Mouse (Mus musculus): ENCODE measurements around the gene Pa2g4. TPM values are rescaled to one million over a fixed set of nuclear protein-coding genes. Genes with fewer than 3 reads are reported as not detected.

Pa2g4 gene
- polyA plus RNA-seq, 1 experiment from 2014 or later, result 267 TPM

DNA sequence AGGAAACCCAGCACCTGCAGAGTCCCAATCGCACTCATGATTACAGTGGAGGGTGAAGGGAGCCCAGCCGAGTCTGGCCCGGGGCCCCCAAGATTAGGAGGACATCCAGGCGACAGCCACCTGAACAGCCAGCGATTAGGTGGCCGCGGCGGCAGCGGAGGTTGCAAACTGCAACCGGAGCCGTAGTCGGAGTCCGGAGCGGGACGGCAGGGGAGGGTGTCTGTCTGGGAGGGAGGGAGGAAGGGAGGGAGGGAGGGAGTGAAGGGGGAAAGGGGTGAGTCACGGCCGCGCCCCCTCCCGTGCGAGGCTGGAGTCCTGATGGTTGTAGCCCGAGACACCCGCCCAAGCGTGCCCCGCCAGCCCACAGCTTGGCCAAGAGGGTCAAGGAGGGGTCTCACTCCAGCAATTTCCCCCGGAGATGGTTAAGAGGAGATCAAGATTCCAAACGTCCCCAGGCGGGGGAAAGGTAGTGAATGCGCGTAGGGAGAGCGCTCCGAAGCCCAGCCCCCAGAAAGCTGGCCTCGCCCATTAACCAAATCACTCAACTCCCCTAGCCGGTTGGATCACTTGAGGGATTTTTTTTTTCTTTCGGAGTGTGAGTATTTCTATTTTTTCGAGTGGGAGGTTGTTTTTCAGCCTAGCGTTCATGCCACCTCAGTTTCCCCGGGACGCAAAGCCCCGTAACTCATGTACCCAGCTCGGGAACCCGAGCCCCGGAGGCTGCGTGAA, 23.8 kb upstream of the Pa2g4 start, which contains the start of gene Erbb3:
TSS of gene Erbb3 (minus strand) at position 189 of the 729 bp plus-strand sequence.
- DNase-seq (ENCODE audit: low spot score), result peak; percentile 68
- peaks cover 32% of the 10 kb centered on the region for H3K4me1 ChIP-seq
- H3K27me3 ChIP-seq (ENCODE audit: low read depth, poor library complexity, severe bottlenecking), result peaks cover 63% of the 10 kb centered on the region
- H3K9me3 ChIP-seq (replicated peaks), result no peaks in the 10 kb centered on the region
- no peaks in the 10 kb centered on the region for H3K36me3 ChIP-seq
- peak within 1 kb of the TSS; percentile 70 for H3K4me3 ChIP-seq
- peak within 1 kb of the TSS; percentile 65 for H3K27ac ChIP-seq
- under 1% methylated on average over 43 of the region's 43 CpGs for whole genome bisulfite sequencing

DNA sequence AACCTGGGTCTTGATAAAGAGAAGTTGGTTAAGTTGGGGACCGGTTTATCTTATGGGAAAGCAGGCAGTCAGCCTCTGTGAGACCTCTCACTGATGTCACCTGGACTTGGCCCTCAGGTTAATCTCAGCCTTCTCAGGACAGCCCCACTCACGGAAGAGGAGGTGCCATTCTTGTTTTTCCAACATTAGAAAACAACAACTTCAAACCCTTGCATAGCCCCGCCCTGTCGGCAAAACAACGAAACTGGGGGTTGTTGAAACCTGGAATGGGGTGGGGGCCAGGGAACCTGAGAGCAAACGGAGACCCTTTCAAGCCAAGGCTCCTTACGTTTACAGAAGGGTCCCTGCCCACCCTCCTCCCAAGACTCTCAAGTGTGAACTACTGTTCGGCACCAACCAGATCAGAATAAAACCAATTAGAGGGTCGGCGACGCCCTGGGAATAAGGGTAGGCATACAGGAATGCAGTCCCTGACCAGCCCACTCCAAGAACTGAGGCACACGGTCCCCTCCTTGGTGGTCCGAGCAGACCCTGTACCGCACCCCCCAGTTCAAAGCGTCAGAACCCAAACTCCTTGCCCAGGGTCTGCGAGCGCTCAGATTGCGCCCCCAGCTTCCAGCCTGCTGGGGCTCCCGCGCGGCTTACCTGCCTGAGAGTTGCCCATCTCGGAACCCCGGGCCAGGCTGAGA, 23.1 kb upstream of the Pa2g4 start:
- WGBS, result 1% methylated on average over 23 of the region's 23 CpGs
- H3K9me3 ChIP-seq (replicated peaks), result no peaks in the 10 kb centered on the region
- peaks cover 33% of the 10 kb centered on the region for H3K4me1 ChIP-seq
- DNase-seq (ENCODE audit: low spot score), result no peak
- H3K27ac ChIP-seq, result peak overlapping the region; percentile 3
- H3K27me3 ChIP-seq (ENCODE audit: low read depth, poor library complexity, severe bottlenecking), result peaks cover 70% of the 10 kb centered on the region
- no peaks in the 10 kb centered on the region for H3K36me3 ChIP-seq
- peak overlapping the region; percentile 70 for H3K4me3 ChIP-seq

DNA sequence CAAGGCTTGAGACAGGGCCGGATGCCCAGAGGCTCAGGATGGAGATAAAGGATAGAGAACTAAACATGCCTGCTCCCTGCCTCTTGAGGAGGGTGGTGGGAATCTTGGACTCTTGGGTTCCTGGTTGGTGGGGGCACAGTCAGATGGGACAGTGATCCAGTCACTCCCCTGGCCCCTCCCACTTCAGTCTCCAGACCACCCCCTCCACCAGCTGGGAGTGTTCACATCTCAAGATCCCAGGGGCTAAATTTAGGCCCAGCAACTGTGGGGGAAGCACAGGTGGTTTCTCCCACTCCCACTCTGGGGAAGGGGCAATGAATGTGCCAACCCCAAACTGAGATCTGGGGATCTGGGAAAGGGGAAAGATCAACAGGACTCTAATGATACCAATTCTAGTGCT, 22.3 kb upstream of the Pa2g4 start:
- Histone ChIP-seq H3K4me3 (no peak overlapping the region; the same call in 1 of the 2 replicates), H3K27ac (no peak overlapping the region), H3K9me3 (replicated peaks) (no peaks in the 10 kb centered on the region), H3K4me1 (peaks cover 37% of the 10 kb centered on the region), H3K36me3 (no peaks in the 10 kb centered on the region), H3K27me3 (ENCODE audit: low read depth, poor library complexity, severe bottlenecking) (peaks cover 77% of the 10 kb centered on the region)
- DNase-seq (ENCODE audit: low spot score), result no peak
- WGBS, result 36% methylated on average over 1 of the region's 1 CpGs

DNA sequence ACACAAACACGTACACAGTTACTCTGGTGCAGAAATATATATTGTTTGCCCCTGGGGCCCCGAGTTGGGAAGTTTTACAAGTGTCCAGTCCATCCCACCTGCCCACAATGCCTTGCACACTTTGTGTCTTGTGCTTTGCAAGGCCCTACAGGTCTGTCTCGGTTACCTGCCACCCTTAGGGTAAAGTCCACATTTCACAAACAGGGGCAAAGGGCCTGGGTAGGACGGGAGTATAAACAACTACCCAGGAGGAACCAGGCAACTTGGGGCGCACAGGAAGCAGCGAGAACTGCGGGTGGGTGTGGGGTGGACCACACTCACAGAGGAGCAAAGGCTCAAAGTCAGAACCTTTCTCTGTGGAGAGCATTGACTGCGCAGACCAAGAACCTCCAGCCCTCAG, 21.9 kb upstream of the Pa2g4 start:
- DNase-seq (ENCODE audit: low spot score), result no peak
- Histone ChIP-seq H3K27me3 (ENCODE audit: low read depth, poor library complexity, severe bottlenecking) (peaks cover 82% of the 10 kb centered on the region), H3K36me3 (no peaks in the 10 kb centered on the region), H3K4me3 (no peak overlapping the region; the same call in 1 of the 2 replicates), H3K4me1 (peaks cover 37% of the 10 kb centered on the region), H3K9me3 (replicated peaks) (no peaks in the 10 kb centered on the region), H3K27ac (no peak overlapping the region)
- WGBS, result 58% methylated on average over 8 of the region's 8 CpGs

DNA sequence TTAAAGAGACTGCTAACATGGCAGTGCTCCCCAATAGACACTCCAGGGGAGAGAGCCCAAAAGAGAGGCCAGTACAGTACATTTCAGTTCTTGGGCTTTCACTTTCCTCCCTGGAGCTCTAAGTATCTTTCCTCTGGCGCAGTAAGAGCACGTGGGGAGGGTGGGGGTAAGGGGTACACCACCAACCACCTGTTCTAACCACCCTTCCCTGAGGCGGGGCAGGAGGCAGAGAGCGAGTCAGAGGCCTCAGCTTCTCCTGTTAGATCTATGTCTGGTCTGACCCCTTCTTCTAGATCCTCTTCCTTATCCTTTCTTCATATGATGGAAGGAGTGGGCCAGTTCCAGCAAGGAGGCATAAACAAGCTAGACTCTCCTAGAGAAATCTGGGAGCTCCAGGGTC, 21.3 kb upstream of the Pa2g4 start:
- WGBS, result 47% methylated on average over 4 of the region's 4 CpGs
- no peak for DNase-seq (ENCODE audit: low spot score)
- Histone ChIP-seq H3K9me3 (replicated peaks) (no peaks in the 10 kb centered on the region), H3K27ac (no peak overlapping the region), H3K27me3 (ENCODE audit: low read depth, poor library complexity, severe bottlenecking) (peaks cover 84% of the 10 kb centered on the region), H3K4me3 (0 out of 2 replicates have a peak overlapping the region, but pooled peaks have one; percentile 3), H3K4me1 (peaks cover 37% of the 10 kb centered on the region), H3K36me3 (no peaks in the 10 kb centered on the region)

DNA sequence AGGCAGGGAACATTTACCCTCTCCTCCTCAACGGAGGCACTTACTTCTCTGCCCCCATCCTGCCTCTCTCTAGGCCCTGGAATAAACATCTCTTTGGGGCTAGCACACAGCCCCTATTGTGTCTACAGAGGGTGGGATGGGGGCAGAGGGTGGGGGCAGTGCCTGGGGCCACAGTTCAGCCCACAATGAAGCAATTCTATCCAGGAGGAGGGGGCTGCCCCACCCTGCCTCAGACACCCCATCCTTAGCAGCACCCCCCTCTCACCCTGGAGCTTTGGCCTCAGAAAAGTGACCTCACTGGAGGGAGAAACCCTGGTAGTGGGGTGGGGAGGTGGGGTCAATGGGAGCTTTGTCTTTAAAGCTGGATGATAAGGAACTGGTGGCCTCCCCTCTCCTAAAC, 20.8 kb upstream of the Pa2g4 start:
- peaks cover 87% of the 10 kb centered on the region for H3K27me3 ChIP-seq (ENCODE audit: low read depth, poor library complexity, severe bottlenecking)
- 0 out of 2 replicates have a peak overlapping the region, but pooled peaks have one; percentile 11 for H3K27ac ChIP-seq
- 0 out of 2 replicates have a peak overlapping the region, but pooled peaks have one; percentile 3 for H3K4me3 ChIP-seq
- no peaks in the 10 kb centered on the region for H3K36me3 ChIP-seq
- H3K4me1 ChIP-seq, result peaks cover 37% of the 10 kb centered on the region
- H3K9me3 ChIP-seq (replicated peaks), result no peaks in the 10 kb centered on the region
- no peak for DNase-seq (ENCODE audit: low spot score)
- WGBS, result 17% methylated on average over 1 of the region's 1 CpGs

DNA sequence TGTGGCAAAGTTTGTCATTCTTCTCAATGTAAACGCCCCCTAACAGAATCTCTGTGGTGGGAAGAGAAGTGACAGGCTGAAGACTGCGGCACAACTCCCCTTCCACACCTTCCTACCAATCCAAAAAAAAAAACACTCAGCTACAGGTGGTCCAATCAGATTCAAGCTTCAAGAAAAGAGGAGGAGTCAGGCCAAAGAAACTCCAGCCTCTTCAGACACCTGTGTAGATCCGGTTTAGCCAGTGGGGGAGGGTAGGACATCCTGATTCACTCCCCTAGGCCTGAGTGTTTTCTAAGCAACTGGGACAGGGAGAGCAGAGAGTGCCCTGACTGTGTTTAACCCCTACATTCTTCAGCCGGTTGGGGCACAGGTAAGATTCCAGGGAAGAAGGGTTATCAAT, 18.6 kb upstream of the Pa2g4 start:
- H3K27me3 ChIP-seq (ENCODE audit: low read depth, poor library complexity, severe bottlenecking), result peaks cover 73% of the 10 kb centered on the region
- WGBS, result 10% methylated on average over 4 of the region's 4 CpGs
- no peaks in the 10 kb centered on the region for H3K9me3 ChIP-seq (replicated peaks)
- H3K36me3 ChIP-seq, result no peaks in the 10 kb centered on the region
- peaks cover 26% of the 10 kb centered on the region for H3K4me1 ChIP-seq
- no peak overlapping the region for H3K27ac ChIP-seq
- H3K4me3 ChIP-seq, result no peak overlapping the region
- DNase-seq (ENCODE audit: low spot score), result no peak

DNA sequence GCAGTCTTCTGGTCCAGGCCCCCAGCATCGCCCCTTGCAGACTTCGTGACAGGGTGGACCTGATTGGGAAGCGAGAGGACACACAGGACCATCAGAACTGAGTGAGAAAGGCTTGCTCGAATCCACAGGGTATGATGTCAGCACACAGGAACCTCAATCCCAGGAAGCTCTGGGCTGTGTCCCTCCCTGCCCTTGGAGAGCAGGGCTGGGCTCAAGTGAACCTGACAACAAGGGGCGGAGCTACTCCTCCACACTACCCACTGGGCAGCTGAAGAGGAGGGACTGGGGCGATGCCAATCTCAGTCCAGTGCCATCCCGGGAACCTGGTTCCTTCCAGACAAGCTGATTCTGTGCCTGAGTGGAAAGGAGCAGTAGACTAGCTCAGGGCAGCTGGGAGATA, 17.9 kb upstream of the Pa2g4 start:
- no peak for DNase-seq (ENCODE audit: low spot score)
- Histone ChIP-seq H3K4me3 (no peak overlapping the region), H3K4me1 (peaks cover 18% of the 10 kb centered on the region), H3K36me3 (no peaks in the 10 kb centered on the region), H3K9me3 (replicated peaks) (no peaks in the 10 kb centered on the region), H3K27me3 (ENCODE audit: low read depth, poor library complexity, severe bottlenecking) (peaks cover 65% of the 10 kb centered on the region), H3K27ac (no peak overlapping the region)
- WGBS, result 21% methylated on average over 7 of the region's 7 CpGs

DNA sequence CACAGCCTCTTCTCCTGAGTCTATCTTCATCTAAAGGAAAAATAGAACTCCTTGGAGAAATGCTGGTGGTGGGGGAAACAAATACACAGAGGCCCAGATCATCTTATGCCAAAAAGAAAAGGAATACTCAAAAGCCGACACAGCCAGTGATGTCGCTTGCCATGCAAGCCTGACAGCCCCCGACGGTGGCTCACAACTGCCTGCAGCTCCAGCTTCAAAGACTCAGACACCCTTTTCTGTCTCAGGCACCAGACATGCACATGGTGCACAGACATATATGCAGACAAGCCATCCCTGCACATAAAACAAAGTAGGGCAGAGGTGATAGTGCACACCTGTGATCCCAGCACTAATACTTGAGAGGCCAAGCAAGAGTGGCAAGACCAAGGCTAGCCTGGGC, 13.9 kb upstream of the Pa2g4 start:
- Histone ChIP-seq H3K27me3 (ENCODE audit: low read depth, poor library complexity, severe bottlenecking) (peaks cover 26% of the 10 kb centered on the region), H3K9me3 (replicated peaks) (no peaks in the 10 kb centered on the region), H3K4me3 (no peak overlapping the region), H3K27ac (no peak overlapping the region), H3K36me3 (no peaks in the 10 kb centered on the region), H3K4me1 (peaks cover 5% of the 10 kb centered on the region)
- 85% methylated on average over 4 of the region's 4 CpGs for WGBS
- no peak for DNase-seq (ENCODE audit: low spot score)

DNA sequence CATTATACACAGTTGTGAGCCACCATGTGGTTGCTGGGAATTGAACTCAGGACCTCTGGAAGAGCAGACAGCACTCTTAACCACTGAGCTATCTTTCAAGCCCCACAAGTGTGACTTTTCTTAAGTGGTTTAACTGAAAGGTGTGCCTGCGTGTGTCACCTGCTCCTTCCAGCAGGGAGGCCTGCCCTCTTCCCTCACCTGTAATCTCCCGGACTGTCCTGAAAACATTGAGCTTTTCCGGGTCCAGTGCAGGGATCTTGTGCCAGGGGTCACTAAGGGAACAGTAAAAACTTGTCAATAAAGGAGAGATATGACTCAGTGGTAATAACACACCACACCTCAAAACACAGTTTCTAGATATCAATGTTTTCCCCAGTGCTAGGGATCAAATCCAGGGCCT, 13.5 kb upstream of the Pa2g4 start:
- H3K9me3 ChIP-seq (replicated peaks), result no peaks in the 10 kb centered on the region
- H3K4me3 ChIP-seq, result no peak overlapping the region
- no peak overlapping the region for H3K27ac ChIP-seq
- H3K4me1 ChIP-seq, result peaks cover 5% of the 10 kb centered on the region
- no peak for DNase-seq (ENCODE audit: low spot score)
- H3K27me3 ChIP-seq (ENCODE audit: low read depth, poor library complexity, severe bottlenecking), result peaks cover 22% of the 10 kb centered on the region
- no peaks in the 10 kb centered on the region for H3K36me3 ChIP-seq
- WGBS, result 78% methylated on average over 3 of the region's 3 CpGs

DNA sequence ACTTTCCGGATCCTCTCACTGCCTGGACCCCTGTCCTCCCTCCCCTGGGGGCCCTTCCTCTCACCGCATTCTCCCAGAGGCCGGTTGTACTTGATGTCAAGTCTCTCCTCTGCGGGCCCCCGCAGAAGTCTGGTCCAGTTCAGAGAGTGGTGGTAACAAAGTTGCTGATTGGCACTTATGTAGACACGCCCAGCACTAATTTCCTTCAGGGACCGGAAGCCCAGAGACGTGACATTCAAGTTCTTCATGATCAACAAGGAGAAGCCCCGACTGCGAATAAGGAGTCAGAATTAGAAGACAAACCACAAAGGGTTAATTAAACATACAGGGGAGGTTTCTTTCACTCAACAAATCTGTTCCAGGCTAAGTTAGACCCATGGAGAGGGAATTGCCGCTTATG, 12.5 kb upstream of the Pa2g4 start:
- H3K4me1 ChIP-seq, result no peaks in the 10 kb centered on the region; the same call in 1 of the 2 replicates
- H3K9me3 ChIP-seq (replicated peaks), result no peaks in the 10 kb centered on the region
- H3K27ac ChIP-seq, result no peak overlapping the region
- H3K27me3 ChIP-seq (ENCODE audit: low read depth, poor library complexity, severe bottlenecking), result peaks cover 12% of the 10 kb centered on the region
- 79% methylated on average over 11 of the region's 11 CpGs for WGBS
- no peaks in the 10 kb centered on the region for H3K36me3 ChIP-seq
- no peak overlapping the region for H3K4me3 ChIP-seq
- DNase-seq (ENCODE audit: low spot score), result no peak

DNA sequence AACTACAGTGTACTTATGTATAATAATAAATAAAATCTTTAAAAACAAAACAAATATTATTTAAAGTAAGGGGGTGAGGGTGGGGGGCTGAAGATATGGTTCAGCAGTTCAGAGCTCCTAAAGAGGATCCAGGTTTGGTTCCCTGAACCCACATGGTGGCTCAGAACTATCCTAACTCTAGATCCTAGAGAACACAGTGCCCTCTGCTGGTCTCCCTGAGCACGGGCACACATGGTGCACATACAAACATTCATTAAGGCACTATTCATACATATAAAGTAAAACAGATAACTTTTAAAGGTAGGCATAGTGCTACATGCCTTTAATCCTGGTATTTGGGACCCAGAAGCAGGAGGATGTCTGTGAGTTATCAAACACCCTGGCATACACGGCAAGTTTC, 9.3 kb upstream of the Pa2g4 start:
- Histone ChIP-seq H3K27me3 (ENCODE audit: low read depth, poor library complexity, severe bottlenecking) (no peaks in the 10 kb centered on the region), H3K9me3 (replicated peaks) (no peaks in the 10 kb centered on the region), H3K36me3 (no peaks in the 10 kb centered on the region), H3K4me1 (peaks cover 2% of the 10 kb centered on the region), H3K27ac (no peak overlapping the region), H3K4me3 (no peak overlapping the region)
- 95% methylated on average over 2 of the region's 2 CpGs for WGBS
- no peak for DNase-seq (ENCODE audit: low spot score)

DNA sequence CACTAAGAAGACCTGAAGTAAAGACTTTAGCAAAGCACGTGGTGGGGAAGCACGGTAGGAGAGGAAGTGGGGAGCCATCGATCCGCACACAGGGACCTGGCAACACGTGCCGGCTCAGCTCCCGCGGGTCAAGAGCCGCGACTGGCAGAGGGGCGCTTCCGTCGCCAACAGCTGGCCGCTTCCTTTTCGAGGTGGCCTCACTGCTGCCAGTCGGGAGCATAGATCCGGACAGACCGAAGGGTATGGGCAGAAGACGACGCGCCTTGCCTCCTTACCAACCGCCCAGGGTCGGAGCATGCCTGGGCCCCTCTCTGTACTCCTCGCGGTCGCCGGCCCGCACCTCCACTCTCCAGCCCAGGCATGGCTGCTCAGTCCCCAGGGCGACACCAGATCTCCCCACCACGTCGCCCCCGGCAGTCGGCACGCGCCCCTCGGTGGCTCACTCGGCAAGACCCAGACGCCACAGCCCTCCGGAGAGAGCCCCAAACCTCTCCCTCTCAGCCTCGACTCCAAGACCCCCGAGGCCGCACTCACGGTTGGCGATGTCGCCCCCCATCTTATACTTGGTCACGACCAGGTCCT, 490 bp downstream of the Pa2g4 start:
- no peak for DNase-seq (ENCODE audit: low spot score)
- H3K4me3 ChIP-seq, result peak overlapping the region; percentile 84
- H3K27me3 ChIP-seq (ENCODE audit: low read depth, poor library complexity, severe bottlenecking), result no peaks in the 10 kb centered on the region
- H3K4me1 ChIP-seq, result peaks cover 22% of the 10 kb centered on the region
- under 1% methylated on average over 46 of the region's 46 CpGs for WGBS
- peaks cover 39% of the 10 kb centered on the region for H3K36me3 ChIP-seq
- no peaks in the 10 kb centered on the region for H3K9me3 ChIP-seq (replicated peaks)
- H3K27ac ChIP-seq, result peak overlapping the region; percentile 89
